Mouse (Mus musculus): ENCODE measurements around the gene Olfr827.

Olfr827 gene

GRCm38 (mm10) chr10:130214303-130214702 is at the start of gene Olfr827:
TSS of gene Olfr827 (minus strand) at chr10:130214403.
- DNase-seq (ENCODE audit: low read depth, low spot score) = no peak

- no peak for DNase-seq (ENCODE audit: low read depth, low spot score)
Observed at GRCm38 (mm10) chr10:130263203-130263602, 49.0 kb upstream of the Olfr827 start.

GRCm38 (mm10) chr10:130259483-130259882 is 45.3 kb upstream of the Olfr827 start:
- DNase-seq (ENCODE audit: low read depth, low spot score) = no peak

DNA sequence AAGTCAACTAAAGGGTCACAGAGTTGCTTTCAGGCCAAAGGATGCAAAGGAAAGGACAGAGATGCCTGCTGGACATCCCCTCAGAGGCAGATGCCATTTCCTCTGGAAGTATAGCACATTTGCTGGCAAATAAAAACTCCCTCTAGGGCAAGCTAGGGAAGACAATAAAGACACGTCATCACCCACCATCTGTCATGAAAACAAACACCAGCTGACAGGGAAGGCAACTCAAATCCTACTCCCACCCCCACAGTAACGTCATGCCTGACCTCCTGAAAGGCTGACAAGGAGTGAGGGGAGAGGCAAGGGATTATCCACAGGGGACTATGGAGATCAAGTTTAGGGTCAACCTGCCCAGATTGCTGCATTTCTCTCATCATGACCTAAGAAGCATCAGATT is 30.1 kb upstream of the Olfr827 start:
- no peak for DNase-seq (ENCODE audit: low read depth, low spot score)

DNA sequence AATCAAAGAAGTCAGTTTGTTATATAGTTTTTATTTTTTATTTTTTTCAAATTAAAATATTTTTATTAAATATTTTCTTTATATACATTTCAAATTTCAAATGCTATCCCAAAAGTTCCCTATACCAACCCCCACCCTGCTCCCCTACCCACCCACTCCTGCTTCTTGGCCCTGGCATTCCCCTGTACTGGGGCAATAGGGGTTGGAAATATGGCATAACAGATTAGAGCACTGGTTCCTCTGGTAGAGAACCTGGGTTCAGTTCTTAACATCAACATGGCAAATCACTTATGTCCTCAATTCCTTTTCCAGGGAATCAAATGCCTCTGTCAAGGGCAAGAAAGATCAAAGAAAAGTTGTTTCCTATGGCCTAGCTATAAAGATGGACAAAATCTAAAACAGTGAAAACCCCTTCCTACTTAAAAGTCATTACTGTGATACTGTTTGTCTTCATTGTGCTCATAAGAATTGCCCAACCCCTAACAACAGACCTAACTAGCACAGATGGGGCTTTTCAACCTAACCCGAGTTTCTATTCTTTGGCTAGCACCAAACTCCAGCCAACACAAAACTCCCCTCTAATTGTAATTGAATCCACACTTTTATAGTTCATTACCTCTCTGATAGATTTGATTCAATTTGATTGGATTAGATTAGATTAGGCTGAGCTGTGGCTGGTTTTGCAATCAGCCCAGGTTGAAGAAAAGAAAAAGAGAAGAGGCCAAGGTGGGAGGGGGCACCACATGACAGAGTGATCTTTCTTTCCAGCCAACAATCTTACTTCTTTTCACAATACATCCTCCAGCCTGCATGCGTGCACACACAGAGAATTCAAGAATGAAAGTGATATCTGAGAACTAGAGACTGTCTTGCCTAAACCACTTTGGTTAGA is 24.4 kb upstream of the Olfr827 start:
- DNase-seq (ENCODE audit: low read depth, low spot score) = no peak

DNA sequence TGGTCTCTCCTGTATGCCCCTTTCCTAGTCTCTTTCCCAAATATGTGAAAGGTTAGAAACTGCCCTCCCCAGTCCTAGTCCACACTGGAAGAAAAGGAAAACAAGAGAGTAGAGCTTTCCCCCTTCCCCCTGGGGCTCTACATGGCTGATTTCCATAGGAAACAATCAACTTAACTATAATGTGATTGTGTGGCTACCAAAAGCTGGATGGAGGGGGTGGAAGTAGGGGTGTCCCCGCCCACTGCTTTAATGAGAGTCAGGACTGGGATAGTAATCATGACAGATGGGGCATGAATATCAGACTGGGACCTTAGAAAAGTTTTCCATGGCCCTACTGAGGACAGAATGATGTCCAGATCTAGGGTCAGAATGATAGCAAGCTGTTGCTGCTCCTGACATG is 20.4 kb upstream of the Olfr827 start:
- DNase-seq (ENCODE audit: low read depth, low spot score) = no peak

GRCm38 (mm10) chr10:130232117-130232516 is 17.9 kb upstream of the Olfr827 start:
- no peak for DNase-seq (ENCODE audit: low read depth, low spot score)

GRCm38 (mm10) chr10:130229584-130229983 is 15.4 kb upstream of the Olfr827 start:
- no peak for DNase-seq (ENCODE audit: low read depth, low spot score)

DNA sequence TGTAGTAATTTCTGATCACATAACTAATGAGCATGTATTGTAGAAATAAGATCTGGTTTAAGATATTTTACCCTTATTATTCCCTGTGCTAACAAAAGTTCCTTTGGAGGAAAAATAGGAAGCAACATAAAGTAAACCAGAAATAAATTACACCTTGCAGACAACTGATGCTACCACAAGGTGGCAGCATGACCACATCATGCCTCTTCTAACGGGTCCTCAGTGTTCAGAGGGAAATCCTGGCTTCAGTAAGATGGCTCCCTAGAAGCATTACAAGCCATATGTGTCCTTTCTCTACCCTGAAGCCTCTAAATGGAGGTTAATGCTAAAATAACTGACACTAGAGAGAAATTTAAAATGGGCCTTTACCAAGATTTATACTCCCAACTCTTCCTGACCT is 14.0 kb upstream of the Olfr827 start:
- peak; percentile 44 for DNase-seq (ENCODE audit: low read depth, low spot score)

- no peak for DNase-seq (ENCODE audit: low read depth, low spot score)
Observed at GRCm38 (mm10) chr10:130225034-130225433, 10.8 kb upstream of the Olfr827 start.

GRCm38 (mm10) chr10:130184086-130184485 is 30.1 kb downstream of the Olfr827 start, which contains the start of gene Olfr826:
TSS of gene Olfr826 (minus strand) at chr10:130184186.
- DNase-seq (ENCODE audit: low read depth, low spot score) = no peak

DNA sequence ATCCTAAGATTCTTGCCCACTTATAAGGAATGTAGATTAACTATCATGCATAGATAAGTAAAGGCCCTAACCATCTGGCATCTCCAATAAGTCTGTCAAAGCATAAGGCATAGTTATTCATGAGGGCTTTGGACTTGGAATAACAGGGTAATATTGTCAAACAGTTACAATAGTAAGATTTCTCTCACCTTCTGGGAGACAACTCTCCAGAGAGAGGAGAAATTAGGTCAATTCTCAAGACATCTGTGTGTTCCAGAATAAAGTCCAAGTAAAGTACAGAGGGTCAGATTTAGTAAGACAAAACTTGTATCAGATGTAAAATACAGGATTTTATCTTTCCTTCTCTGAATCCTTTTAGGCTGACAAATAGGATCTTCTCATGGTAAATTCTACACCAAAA is 47.5 kb downstream of the Olfr827 start, which contains the start of gene Olfr825:
Gene Olfr825, minus strand, starts transcription at position 101 of the 400 bp plus-strand sequence.
- no peak for DNase-seq (ENCODE audit: low read depth, low spot score)

DNA sequence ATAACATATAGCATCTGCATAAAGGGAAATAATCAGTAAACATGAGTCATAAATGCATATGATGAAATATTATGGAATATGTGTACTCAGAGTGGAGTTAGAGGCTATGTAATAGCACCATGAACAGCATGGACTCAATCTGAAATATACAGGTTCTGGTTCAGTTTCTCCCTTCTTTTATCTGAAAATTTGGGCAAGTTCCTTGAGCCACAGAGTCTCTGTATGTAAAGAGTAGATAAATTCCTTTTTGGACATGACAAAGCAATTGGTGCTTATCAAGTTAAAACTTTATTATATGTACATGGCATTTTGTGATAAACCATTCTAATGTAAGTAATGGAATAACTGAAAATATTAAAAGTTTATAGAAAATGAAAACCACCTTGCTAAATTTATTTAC is 49.0 kb downstream of the Olfr827 start:
- DNase-seq (ENCODE audit: low read depth, low spot score) = no peak
